Mouse (Mus musculus): ENCODE data around the gene Smbd1. TPM values are rescaled to one million over a fixed set of nuclear protein-coding genes. Genes with fewer than 3 reads are reported as not detected.

Gene Smbd1
- not detected in 2 replicates for polyA plus RNA-seq (2014; fragmentation: Nextera tagmentation; extraction: Ambion mirVana)

DNA sequence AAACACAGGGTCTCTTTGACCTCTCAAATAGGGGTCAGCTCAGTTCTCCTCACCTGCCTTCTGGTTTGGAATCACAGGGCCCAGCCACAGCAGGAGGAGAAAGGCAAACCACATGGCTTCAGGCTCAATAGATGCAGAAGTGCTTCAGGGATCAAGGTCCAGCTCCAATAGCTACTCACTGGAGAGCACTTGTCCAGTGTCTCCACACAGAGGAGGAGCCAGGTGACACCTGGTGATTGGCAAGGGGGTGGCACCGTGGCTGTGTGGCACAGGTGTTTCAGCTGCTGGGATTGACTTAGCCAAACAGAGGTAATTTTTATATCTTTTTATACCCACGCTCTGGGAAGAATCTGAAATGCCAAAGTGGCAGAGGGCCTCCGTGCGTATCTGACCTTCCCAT, at the start of gene Smbd1:
Smbd1 (minus strand) TSS at position 157 of the 400 bp plus-strand sequence.
- Histone ChIP-seq H3K27me3 (replicated peaks; ENCODE audit: control insufficient read depth, insufficient read depth, low read length) (no peaks in the 10 kb centered on the region), H3K4me3 (ENCODE audit: low read depth, low read length) (no peak within 1 kb of the TSS), H3K9ac (ENCODE audit: low read depth, low read length) (no peak within 1 kb of the TSS), H3K27ac (replicated peaks; ENCODE audit: low read depth, low read length) (no peak within 1 kb of the TSS), H3K36me3 (ENCODE audit: control insufficient read depth, insufficient read depth, low read length) (no peaks in the 10 kb centered on the region), H3K4me2 (ENCODE audit: low read depth, low read length) (no peak within 1 kb of the TSS), H3K9me3 (ENCODE audit: control insufficient read depth, low read length) (no peaks in the 10 kb centered on the region), H3K4me1 (ENCODE audit: control insufficient read depth, insufficient read depth, low read length) (peaks cover 5% of the 10 kb centered on the region)
- WGBS: 86% methylated on average over 4 of the region's 4 CpGs
- DNase-seq (ENCODE audit: low spot score): no peak
- no peak for ATAC-seq (ENCODE audit: low read depth)

DNA sequence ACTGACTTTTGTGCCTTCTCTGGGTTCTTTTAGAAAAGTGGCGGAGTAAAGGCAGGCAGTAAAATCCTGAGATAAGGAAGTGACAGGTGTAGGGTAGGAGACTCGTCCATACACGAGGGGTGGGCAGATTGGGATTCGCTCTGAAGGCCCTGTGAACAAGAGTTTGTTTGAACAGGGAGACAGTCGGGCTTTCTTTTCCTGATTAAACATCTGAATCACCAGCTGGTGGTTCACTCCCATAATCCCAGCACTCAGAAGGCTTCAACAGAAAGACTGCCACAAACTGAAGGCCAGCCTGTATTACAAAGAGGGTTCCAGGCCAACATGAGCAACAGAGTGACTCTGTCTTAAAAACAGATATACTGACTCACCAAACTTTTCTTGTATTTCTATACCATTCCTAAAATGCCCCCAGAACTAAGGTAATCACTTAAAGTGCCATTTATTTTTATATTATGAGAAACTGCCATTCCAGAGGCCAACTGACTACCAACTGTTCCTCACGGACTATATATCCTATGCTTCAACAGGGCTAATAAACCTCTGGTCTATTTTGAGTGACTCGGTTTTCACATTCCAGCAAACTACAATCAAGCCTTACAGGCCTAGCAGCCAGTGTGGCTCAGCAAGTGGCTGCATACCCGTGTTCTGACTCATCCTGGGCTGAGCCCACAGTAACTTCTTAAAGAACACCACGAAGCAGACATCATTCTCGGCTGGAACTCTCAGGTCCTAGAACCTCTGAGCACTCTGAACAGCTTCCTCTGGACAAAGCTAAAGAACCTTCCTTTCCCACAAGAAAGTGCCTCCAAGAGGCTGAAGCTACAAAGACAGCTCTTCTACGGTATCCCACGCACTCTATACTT, 48.7 kb upstream of the Smbd1 start:
- H3K4me2 ChIP-seq (ENCODE audit: low read depth, low read length): no peak overlapping the region
- H3K4me1 ChIP-seq (ENCODE audit: control insufficient read depth, insufficient read depth, low read length): peaks cover 2% of the 10 kb centered on the region; the same call in 1 of the 2 replicates
- H3K9me3 ChIP-seq (ENCODE audit: control insufficient read depth, low read length): no peaks in the 10 kb centered on the region
- no peak overlapping the region for H3K4me3 ChIP-seq (ENCODE audit: low read depth, low read length)
- H3K27me3 ChIP-seq (replicated peaks; ENCODE audit: control insufficient read depth, insufficient read depth, low read length): no peaks in the 10 kb centered on the region
- peak; percentile 72; the same call in 1 of the 2 replicates for ATAC-seq (ENCODE audit: low read depth)
- 58% methylated on average over 12 of the region's 12 CpGs for WGBS
- peak overlapping the region; percentile 66 for H3K27ac ChIP-seq (replicated peaks; ENCODE audit: low read depth, low read length)
- H3K9ac ChIP-seq (ENCODE audit: low read depth, low read length): no peak overlapping the region
- peak; percentile 68 for DNase-seq (ENCODE audit: low spot score)
- peaks cover 11% of the 10 kb centered on the region for H3K36me3 ChIP-seq (ENCODE audit: control insufficient read depth, insufficient read depth, low read length)

DNA sequence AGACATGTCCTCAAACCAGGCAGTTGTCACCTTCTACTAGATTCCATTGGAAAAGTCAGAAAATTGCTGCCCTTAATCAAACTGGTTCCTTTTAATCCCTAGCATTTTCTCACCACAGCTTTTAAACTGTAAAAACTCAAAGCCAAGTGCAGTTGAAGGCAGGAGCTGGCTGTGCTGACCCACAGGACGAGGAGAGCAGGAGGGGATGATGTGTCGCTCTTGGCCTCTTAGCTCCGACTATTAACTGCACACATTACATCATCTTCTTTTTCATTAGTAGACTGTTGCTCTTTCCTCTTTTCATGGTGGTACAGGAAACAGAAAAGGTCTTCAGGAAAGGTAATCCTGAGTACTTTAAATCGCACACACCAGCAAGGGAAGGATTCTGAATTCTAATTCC, 48.1 kb upstream of the Smbd1 start:
- Histone ChIP-seq H3K27me3 (replicated peaks; ENCODE audit: control insufficient read depth, insufficient read depth, low read length) (no peaks in the 10 kb centered on the region), H3K9ac (ENCODE audit: low read depth, low read length) (no peak overlapping the region), H3K4me2 (ENCODE audit: low read depth, low read length) (no peak overlapping the region), H3K27ac (replicated peaks; ENCODE audit: low read depth, low read length) (peak overlapping the region; percentile 11; the same call in 1 of the 2 replicates), H3K4me1 (ENCODE audit: control insufficient read depth, insufficient read depth, low read length) (peaks cover 2% of the 10 kb centered on the region; the same call in 1 of the 2 replicates), H3K9me3 (ENCODE audit: control insufficient read depth, low read length) (no peaks in the 10 kb centered on the region), H3K4me3 (ENCODE audit: low read depth, low read length) (no peak overlapping the region), H3K36me3 (ENCODE audit: control insufficient read depth, insufficient read depth, low read length) (peaks cover 12% of the 10 kb centered on the region)
- DNase-seq (ENCODE audit: low spot score) (no peak), ATAC-seq (ENCODE audit: low read depth) (no peak)
- WGBS: 66% methylated on average over 4 of the region's 4 CpGs

- H3K36me3 ChIP-seq (ENCODE audit: control insufficient read depth, insufficient read depth, low read length): peaks cover 18% of the 10 kb centered on the region
- WGBS: 91% methylated on average over 3 of the region's 3 CpGs
- H3K27ac ChIP-seq (replicated peaks; ENCODE audit: low read depth, low read length): no peak overlapping the region
- no peak overlapping the region for H3K9ac ChIP-seq (ENCODE audit: low read depth, low read length)
- no peaks in the 10 kb centered on the region for H3K27me3 ChIP-seq (replicated peaks; ENCODE audit: control insufficient read depth, insufficient read depth, low read length)
- no peak overlapping the region for H3K4me2 ChIP-seq (ENCODE audit: low read depth, low read length)
- no peak overlapping the region for H3K4me3 ChIP-seq (ENCODE audit: low read depth, low read length)
- ATAC-seq (ENCODE audit: low read depth): no peak
- no peaks in the 10 kb centered on the region for H3K9me3 ChIP-seq (ENCODE audit: control insufficient read depth, low read length)
- DNase-seq (ENCODE audit: low spot score): no peak
- H3K4me1 ChIP-seq (ENCODE audit: control insufficient read depth, insufficient read depth, low read length): peaks cover 2% of the 10 kb centered on the region; the same call in 1 of the 2 replicates
Observed at GRCm38 (mm10) chr16:32856751-32857150, 46.5 kb upstream of the Smbd1 start.

GRCm38 (mm10) chr16:32854050-32854571, 43.8 kb upstream of the Smbd1 start:
- peak; percentile 37; the same call in 1 of the 2 replicates for ATAC-seq (ENCODE audit: low read depth)
- Histone ChIP-seq H3K4me1 (ENCODE audit: control insufficient read depth, insufficient read depth, low read length) (peaks cover 2% of the 10 kb centered on the region; the same call in 1 of the 2 replicates), H3K27me3 (replicated peaks; ENCODE audit: control insufficient read depth, insufficient read depth, low read length) (no peaks in the 10 kb centered on the region), H3K36me3 (ENCODE audit: control insufficient read depth, insufficient read depth, low read length) (peaks cover 22% of the 10 kb centered on the region), H3K9me3 (ENCODE audit: control insufficient read depth, low read length) (no peaks in the 10 kb centered on the region), H3K4me2 (ENCODE audit: low read depth, low read length) (no peak overlapping the region), H3K9ac (ENCODE audit: low read depth, low read length) (no peak overlapping the region), H3K4me3 (ENCODE audit: low read depth, low read length) (no peak overlapping the region), H3K27ac (replicated peaks; ENCODE audit: low read depth, low read length) (0 out of 2 replicates have a peak overlapping the region, but pooled peaks have one; percentile 44)
- DNase-seq (ENCODE audit: low spot score): peak; percentile 62
- WGBS: 72% methylated on average over 2 of the region's 2 CpGs

DNA sequence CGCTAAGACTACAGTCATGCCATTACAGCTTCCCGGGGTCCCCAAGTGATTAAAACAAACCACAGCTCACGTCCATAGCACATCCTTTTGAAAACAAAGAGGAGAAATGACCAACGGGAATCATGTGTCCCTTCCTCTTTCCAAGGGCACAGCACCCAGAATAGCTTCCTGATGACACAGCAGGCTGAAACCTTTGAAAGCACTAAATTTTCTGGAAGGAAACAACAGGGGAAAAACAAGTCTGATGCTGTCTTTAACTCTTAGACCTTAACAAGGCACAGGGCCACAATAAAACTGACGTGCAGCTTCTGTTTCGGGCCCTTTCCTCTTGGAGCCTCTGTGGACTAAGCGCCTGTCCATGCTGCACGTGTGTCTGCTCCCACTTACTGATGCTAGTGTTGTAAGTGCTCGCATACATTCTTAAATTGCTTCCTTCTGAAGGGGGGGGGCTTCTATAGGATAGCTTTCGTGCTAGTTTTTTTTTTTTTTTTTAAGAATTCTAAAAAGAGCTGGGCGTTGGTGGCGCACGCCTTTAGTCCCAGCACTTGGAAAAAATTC, 43.3 kb upstream of the Smbd1 start:
- H3K27ac ChIP-seq (replicated peaks; ENCODE audit: low read depth, low read length): peak overlapping the region; percentile 35
- H3K9ac ChIP-seq (ENCODE audit: low read depth, low read length): no peak overlapping the region
- H3K4me3 ChIP-seq (ENCODE audit: low read depth, low read length): no peak overlapping the region
- ATAC-seq (ENCODE audit: low read depth) (no peak), DNase-seq (ENCODE audit: low spot score) (peak; percentile 9)
- no peaks in the 10 kb centered on the region for H3K27me3 ChIP-seq (replicated peaks; ENCODE audit: control insufficient read depth, insufficient read depth, low read length)
- H3K4me1 ChIP-seq (ENCODE audit: control insufficient read depth, insufficient read depth, low read length): peaks cover 2% of the 10 kb centered on the region; the same call in 1 of the 2 replicates
- H3K9me3 ChIP-seq (ENCODE audit: control insufficient read depth, low read length): no peaks in the 10 kb centered on the region
- no peak overlapping the region for H3K4me2 ChIP-seq (ENCODE audit: low read depth, low read length)
- peaks cover 23% of the 10 kb centered on the region for H3K36me3 ChIP-seq (ENCODE audit: control insufficient read depth, insufficient read depth, low read length)
- WGBS: 64% methylated on average over 13 of the region's 13 CpGs

DNA sequence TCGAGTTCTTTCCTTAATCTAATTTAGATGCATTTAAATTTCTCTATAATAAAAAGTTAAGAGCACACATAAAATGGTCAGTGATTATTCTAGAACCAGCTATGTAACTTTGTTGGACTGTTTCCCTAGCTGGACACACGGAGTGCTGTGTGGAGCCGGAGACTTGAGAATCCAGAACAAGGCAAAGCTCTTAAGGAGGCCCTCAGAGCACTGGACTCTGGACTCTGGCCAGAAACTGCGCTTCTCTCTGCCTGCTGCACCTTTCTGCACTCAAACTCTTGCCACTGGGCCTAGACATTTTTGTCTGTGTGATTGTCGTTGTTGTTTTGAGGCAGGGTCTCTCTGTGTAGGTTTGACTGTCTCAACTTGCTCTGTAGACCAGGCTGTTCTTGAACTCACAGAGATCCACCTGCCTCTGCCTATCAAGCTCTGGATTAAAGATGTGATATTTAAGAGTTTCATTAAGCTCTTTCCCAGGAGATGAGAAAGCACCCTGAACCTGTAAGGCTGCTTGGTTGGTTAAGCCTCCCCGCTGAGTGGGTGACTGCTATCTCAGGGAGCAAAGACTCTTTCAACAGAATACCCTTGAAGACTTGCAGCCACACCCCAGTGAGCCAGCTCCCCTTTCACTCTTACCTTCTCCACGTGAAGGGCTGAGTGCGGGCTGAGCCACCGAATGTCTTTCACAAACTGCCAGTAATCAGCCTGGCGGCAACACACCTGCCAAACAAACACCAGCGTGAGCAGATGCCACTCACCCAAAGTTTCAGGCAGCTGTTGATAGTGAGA, 39.0 kb upstream of the Smbd1 start:
- 87% methylated on average over 11 of the region's 11 CpGs for WGBS
- no peaks in the 10 kb centered on the region for H3K9me3 ChIP-seq (ENCODE audit: control insufficient read depth, low read length)
- H3K4me3 ChIP-seq (ENCODE audit: low read depth, low read length): no peak overlapping the region
- no peak for DNase-seq (ENCODE audit: low spot score)
- no peaks in the 10 kb centered on the region for H3K27me3 ChIP-seq (replicated peaks; ENCODE audit: control insufficient read depth, insufficient read depth, low read length)
- H3K36me3 ChIP-seq (ENCODE audit: control insufficient read depth, insufficient read depth, low read length): peaks cover 57% of the 10 kb centered on the region
- no peak overlapping the region for H3K27ac ChIP-seq (replicated peaks; ENCODE audit: low read depth, low read length)
- no peak overlapping the region for H3K4me2 ChIP-seq (ENCODE audit: low read depth, low read length)
- no peak overlapping the region for H3K9ac ChIP-seq (ENCODE audit: low read depth, low read length)
- peaks cover under 1% of the 10 kb centered on the region; the same call in 1 of the 2 replicates for H3K4me1 ChIP-seq (ENCODE audit: control insufficient read depth, insufficient read depth, low read length)
- no peak for ATAC-seq (ENCODE audit: low read depth)

GRCm38 (mm10) chr16:32847103-32847502, 36.8 kb upstream of the Smbd1 start:
- Histone ChIP-seq H3K9me3 (ENCODE audit: control insufficient read depth, low read length) (no peaks in the 10 kb centered on the region), H3K4me1 (ENCODE audit: control insufficient read depth, insufficient read depth, low read length) (no peaks in the 10 kb centered on the region), H3K27ac (replicated peaks; ENCODE audit: low read depth, low read length) (no peak overlapping the region), H3K9ac (ENCODE audit: low read depth, low read length) (no peak overlapping the region), H3K4me3 (ENCODE audit: low read depth, low read length) (no peak overlapping the region), H3K27me3 (replicated peaks; ENCODE audit: control insufficient read depth, insufficient read depth, low read length) (no peaks in the 10 kb centered on the region), H3K36me3 (ENCODE audit: control insufficient read depth, insufficient read depth, low read length) (peaks cover 69% of the 10 kb centered on the region), H3K4me2 (ENCODE audit: low read depth, low read length) (no peak overlapping the region)
- DNase-seq (ENCODE audit: low spot score) (no peak), ATAC-seq (ENCODE audit: low read depth) (no peak)
- WGBS: 92% methylated on average over 11 of the region's 11 CpGs
